Mouse (Mus musculus) inflammation-experienced regulatory T-cells, adult 6 months (primary cell): ENCODE data around the gene Snx30. TPM values are rescaled to one million over a fixed set of nuclear protein-coding genes. Genes with fewer than 3 reads are reported as not detected.

Experiments used
- ATAC-seq: one replicate; pipeline ENCODE4 v1.8.0; 2017
- polyA plus RNA-seq, 3 experiments: library from polyadenylated mRNA; unstranded; fragments of 100-300 nt; shearing (Covaris generic); gene quantifications; one replicate each; pipeline ENCODE4 v1.2.1; 2017

Snx30 gene
- polyA plus RNA-seq, 3 experiments from 2014 or later, result 2.6 to 3.6 (median 2.8) TPM

- no peak for ATAC-seq
These were observed 20.7 kb downstream of the Snx30 start for GRCm38 (mm10) chr4:59826381-59826780.

- no peak for ATAC-seq
These were observed 23.4 kb downstream of the Snx30 start for GRCm38 (mm10) chr4:59829072-59829471.

GRCm38 (mm10) chr4:59831038-59831437, 25.4 kb downstream of the Snx30 start:
- ATAC-seq, result no peak

DNA sequence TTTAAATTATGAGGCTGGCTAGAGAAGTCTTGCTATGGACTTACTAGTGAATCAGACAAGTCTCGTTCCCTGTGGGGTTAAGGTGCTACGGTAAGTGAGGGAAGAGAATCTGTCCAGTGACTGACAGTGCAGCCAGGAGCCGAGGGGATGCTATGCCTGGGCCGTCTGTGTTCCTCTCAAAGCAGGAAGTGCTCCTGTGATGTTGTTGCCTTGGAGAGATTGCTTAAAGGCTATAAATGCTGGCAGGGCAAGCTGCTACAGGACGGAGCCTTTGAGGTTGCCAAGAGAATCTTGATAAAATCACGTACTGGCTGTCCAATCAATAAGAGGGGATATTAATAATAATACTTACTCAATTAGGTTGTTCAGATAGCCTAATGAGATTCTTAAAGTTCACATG, 27.2 kb downstream of the Snx30 start:
- ATAC-seq, result no peak

GRCm38 (mm10) chr4:59837659-59838058, 32.0 kb downstream of the Snx30 start:
- no peak for ATAC-seq

DNA sequence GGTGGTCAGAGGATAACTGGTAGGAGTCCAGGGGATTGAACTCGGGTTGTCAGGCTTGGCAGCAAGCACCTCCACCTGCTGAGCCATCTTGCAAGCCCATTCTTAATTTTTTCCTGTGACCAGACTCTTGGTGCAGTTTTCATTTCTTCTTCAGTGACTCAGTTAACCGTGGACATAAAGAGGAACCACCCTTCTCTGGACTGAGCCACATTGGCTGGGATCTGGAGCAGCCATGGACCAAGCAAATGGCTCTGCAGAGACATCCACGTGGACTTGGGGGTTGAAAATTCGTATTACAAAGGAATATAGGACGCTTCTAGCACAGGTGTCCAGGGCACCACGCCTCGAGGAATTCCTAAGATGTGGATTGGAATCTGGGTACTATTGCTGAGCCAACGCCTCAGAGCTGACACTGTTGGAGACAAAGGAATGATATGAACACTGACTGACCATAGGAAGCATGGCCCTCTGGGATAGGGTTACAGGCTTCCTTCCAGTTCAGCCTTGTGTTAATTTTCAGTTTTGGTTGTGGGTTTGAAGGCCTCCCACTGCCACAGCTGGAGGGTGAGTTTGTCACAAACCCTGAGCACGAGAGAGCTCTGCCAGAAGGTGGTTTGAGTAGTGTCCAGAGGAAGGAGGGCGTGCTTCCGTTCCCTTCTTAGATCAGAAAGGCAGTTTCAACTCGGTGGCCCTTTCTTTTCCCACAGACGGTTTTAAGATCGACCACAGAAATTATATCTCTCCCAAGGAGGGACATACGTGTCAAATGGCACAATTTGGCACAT, 39.0 kb downstream of the Snx30 start:
- no peak for ATAC-seq

DNA sequence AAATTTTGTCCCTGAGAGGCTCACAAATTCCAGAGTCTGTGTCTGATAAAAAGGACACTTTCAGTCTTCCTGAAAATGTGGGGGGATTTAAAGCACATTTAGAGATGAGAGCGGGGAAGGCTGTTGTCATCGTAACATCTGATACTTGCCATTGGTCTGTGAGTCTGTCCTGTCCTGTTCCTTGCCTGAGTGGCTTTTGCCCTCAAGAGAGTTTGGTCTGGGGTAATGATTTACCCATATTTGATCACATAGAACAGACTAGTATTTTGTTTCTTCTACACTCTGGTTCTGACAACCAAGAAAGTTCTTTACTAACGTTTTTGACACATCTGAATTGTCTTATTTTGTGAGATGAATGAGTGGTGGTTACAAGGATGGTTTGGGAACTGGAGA, 39.6 kb downstream of the Snx30 start:
- no peak for ATAC-seq

- ATAC-seq, result no peak
These were observed 41.8 kb downstream of the Snx30 start for GRCm38 (mm10) chr4:59847447-59847846.

- ATAC-seq, result peak; percentile 86
These were observed 44.5 kb downstream of the Snx30 start for GRCm38 (mm10) chr4:59850181-59850580.

DNA sequence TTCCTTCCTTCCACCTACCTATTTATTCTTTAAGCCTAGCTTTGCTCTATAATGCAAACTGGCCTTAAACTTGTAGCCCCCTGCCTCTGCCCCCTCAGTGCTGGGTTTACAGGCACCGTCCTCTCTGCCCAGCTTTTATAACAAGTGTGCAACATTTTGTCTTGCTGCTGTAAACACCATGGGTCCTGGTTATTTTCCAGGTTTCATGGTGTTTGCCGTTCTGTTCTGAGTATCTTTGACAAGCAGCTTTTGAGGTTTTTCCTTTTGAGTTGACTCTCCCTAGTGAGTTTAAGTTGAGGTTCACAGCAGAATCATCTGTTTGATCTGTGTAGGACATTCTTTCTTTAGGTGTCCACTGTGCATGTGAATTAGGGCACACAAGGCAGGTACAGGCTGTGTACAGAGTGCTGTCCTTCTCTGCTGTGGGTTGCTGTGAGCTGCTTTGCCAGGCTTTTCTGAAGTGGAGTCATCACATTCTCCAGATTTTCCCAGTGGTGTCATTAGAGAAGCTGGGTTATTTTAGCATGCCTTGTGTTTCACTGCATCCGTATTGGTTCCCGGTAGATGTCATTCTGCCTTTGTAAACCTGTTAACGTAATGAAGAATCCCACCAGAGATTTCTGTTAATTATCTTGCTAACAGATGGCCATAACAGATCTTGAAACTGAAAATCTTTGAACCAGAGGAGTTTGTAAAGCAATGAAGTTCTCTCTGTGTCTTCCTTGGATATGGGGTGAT, 45.4 kb downstream of the Snx30 start:
- ATAC-seq, result no peak

- no peak for ATAC-seq
These were observed 47.5 kb downstream of the Snx30 start for GRCm38 (mm10) chr4:59853155-59853554.

GRCm38 (mm10) chr4:59859693-59860425, 54.2 kb downstream of the Snx30 start:
- no peak for ATAC-seq

GRCm38 (mm10) chr4:59860431-59860830, 54.8 kb downstream of the Snx30 start:
- ATAC-seq, result no peak

- ATAC-seq, result no peak
These were observed 56.2 kb downstream of the Snx30 start for GRCm38 (mm10) chr4:59861871-59862270.

DNA sequence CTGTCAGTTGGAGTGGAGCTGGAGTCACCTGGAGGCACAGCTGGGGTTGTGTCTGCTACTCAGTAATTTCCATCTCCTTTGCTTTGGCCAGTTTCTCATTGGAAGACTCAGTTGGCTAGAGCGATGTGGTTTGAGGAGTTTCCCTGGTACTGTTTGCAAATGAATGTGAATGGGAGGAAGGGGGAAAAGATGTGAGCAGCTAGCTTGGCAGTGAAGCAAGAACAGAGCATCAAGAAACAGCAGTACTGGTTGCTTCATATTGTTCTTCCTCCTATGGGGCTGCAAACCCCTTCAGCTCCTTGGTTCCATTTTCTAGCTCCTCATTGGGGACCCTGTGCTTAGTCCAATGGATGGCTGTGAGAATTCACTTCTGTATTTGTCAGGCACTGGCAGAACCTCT, 56.7 kb downstream of the Snx30 start:
- no peak for ATAC-seq

DNA sequence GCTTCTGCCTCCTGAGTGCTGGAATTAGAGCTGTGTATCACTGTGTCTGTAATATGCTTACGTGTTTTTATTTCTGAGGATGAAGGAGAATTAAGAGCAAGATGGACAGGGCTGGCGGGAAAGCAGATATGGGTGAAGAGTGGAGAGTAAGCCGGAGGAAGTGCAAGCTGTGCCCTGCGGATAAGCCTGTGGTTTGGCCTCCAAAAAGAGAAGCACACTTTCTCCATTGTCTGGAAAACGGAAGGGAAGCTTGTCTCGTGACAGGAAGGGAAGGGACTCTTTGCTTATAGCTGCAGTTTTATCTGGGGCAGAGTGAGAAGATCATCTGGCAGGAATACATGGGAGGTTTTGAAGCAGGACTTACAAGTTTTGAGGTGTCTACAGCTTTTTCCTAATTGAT, 58.2 kb downstream of the Snx30 start:
- ATAC-seq, result no peak

DNA sequence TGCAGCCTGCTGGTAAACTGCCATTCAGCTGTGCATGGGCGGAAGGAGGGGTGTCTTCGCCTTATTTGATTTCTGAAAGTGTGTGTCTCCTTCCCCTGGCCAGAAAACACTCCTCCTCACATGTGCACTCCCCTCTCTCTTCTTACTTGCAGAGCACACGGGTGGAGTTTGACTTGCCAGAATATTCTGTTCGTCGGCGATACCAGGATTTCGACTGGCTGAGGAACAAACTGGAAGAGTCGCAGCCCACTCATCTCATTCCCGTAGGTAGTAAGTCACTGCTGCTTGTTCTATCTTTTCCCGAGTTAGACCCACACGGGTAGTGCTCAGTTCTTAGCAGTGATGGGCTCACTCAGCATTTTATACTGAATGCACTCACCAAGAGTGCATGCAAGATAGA, 62.4 kb downstream of the Snx30 start:
- no peak for ATAC-seq

DNA sequence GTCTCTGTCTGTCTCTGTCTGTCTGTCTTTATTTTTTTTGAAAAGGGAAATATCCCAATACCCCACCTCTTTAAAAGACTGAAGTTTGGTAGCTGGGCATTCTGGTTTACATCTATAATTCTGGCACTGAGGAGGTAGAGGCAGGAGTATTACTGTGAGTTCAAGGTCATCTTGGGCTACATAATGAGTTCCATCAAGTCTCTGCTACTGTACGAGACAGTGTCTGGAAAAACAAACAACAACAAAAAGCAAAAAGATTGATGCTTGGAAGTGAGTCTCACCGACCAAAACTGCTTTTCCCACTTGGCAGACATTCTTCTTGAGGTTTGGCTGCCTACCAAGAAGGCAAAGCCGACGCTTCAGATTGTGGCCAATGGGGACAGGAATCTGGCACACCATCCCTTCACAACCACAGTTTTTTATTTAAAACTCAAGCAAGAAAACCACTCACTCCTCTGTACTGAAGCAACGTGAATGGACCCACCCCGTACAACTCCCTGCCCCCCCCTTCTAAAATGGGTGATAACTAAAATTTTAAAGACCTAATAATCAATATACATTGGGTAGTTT, 63.9 kb downstream of the Snx30 start:
- no peak for ATAC-seq

DNA sequence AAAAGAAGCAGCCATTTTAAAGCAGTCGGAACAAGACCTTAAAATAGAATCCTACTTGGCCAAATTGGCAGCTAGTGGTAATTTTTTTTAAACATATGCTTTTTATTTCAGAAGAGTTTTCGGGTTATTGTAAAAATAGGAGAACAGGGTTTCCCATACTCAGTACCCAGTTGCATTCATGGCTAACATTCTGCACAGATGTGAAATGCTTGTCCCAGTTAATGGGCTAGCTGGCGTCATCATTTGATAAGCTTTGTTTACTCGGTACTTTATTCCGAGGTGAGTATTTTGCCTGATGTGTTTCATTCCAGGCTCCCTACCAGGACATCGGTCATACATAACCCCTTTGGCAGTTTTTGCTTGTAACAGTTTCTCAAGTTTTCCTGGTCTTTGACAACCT, 64.8 kb downstream of the Snx30 start:
- no peak for ATAC-seq

DNA sequence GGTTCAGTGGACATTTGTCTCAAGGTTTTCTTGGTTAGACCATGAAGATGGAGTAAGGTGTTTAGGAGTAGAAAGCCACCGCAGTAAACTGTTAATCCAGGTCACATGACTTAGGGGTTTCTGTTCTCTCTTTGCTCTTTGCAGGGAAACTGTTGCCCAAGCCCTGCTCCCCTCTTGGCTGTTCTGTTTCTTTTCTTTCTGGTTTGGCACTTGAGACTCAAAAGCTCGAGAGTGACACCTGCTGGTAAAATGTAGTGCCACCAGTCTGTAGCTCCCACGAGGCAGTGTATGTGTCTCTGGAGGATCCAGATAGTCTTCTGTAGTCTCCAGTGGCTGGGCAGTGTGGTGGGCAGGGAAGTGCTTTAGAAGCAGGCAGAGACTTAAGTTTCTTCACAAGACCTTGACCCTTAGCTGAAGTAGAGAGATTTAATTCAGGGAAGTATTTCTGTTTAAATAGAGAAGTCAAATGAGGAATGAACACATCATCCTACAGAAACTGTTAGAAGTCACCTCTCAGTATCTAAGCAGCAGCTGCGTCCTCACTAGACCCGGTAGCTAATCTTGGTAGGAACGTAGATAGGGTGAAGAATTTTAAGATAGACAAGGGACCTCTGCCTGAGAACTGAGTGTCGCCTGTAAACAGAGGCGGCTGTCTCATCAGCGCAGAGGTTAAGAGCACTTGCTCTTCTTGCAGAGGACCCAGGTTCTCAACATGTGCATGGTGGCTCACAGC, 65.4 kb downstream of the Snx30 start:
- peak; percentile 87 for ATAC-seq

DNA sequence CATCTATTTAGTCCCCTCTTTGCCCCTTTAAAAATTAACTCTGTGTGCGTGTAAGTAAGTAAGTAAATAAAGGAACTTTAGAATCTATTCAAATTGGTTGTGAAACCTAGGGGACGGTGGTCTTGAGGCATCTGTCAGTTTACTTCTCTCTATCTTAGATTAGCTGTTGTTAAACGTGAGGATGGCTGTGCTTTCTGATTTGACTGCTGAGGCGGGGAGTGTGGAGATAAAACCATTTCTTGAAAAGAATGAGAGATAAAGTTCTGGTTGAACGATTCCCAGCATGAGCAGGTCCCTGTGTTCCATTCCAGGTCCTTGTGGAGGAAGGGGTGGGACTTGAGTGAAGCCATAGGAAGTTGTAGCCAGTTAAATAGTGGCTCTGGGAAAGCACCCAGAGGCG, 67.6 kb downstream of the Snx30 start:
- ATAC-seq, result no peak

- no peak for ATAC-seq
These were observed 68.2 kb downstream of the Snx30 start for GRCm38 (mm10) chr4:59873830-59874229.
